Mouse (Mus musculus) MEL (cell line): ENCODE results near the gene Slc25a41. TPM values are rescaled to one million over a fixed set of nuclear protein-coding genes. Genes with fewer than 3 reads are reported as not detected.
A peak's percentile ranks its signal among the peaks of the same experiment; 100 is the strongest.

Experiments
- DNase-seq: peaks from one replicate; pipeline ENCODE4 v3.0.0; 2011; ENCODE audit warnings: low read depth, low spot score
- H3K27ac ChIP-seq: 2 replicates; pipeline ENCODE4 v1.5.1; 2012; ENCODE audit warnings: low read depth, mild to moderate bottlenecking, control low read depth, low read length, moderate library complexity; ENCODE audit not compliant: control insufficient read depth
- H3K27me3 ChIP-seq, 2 experiments: fragments of 150-350 bp in 1 of 2; sonication (generic) in 1 of 2; 2 replicates each; pipeline ENCODE4 v1.6.1; 2012; ENCODE audit warnings: low read length in 2 of 2, mild to moderate bottlenecking in 2 of 2, improper control_type of control experiment in 1 of 2, moderate library complexity in 1 of 2; ENCODE audit not compliant: insufficient read depth in 2 of 2, control insufficient read depth in 1 of 2
- H3K36me3 ChIP-seq, 2 experiments: 2 replicates each; pipeline ENCODE4 v1.6.1; 2012 to 2014; ENCODE audit warnings: low read length in 2 of 2, improper control_type of control experiment in 1 of 2, inconsistent platforms in 1 of 2, mild to moderate bottlenecking in 1 of 2; ENCODE audit not compliant: insufficient read depth in 2 of 2, control insufficient read depth in 1 of 2
- H3K4me1 ChIP-seq, 2 experiments: fragments of 150-350 bp in 1 of 2; sonication (generic) in 1 of 2; 2 replicates each; pipeline ENCODE4 v1.6.1; 2012; ENCODE audit warnings: low read length in 2 of 2, improper control_type of control experiment in 1 of 2, mild to moderate bottlenecking in 1 of 2; ENCODE audit not compliant: insufficient read depth in 2 of 2, control insufficient read depth in 1 of 2
- H3K4me3 ChIP-seq, 2 experiments: fragments of 150-350 bp in 1 of 2; sonication (generic) in 1 of 2; 2 replicates each; pipeline ENCODE4 v1.5.1; 2012; ENCODE audit warnings: low read depth in 2 of 2, low read length in 2 of 2, mild to moderate bottlenecking in 2 of 2, moderate library complexity in 2 of 2, control low read depth in 1 of 2, improper control_type of control experiment in 1 of 2; ENCODE audit not compliant: control insufficient read depth in 1 of 2, insufficient read depth in 1 of 2
- H3K79me2 ChIP-seq: 2 replicates; pipeline ENCODE4 v1.6.1; 2012; ENCODE audit warnings: mild to moderate bottlenecking, low read length, moderate library complexity; ENCODE audit not compliant: control insufficient read depth, poor library complexity, insufficient read depth
- H3K9ac ChIP-seq: 2 replicates; pipeline ENCODE4 v1.6.1; 2012; ENCODE audit warnings: low read depth, mild to moderate bottlenecking, control low read depth, low read length, moderate library complexity; ENCODE audit not compliant: control insufficient read depth, poor library complexity, severe bottlenecking
- H3K9me3 ChIP-seq: fragments of 150-350 bp; sonication (generic); replicated peaks from 2 replicates; pipeline ENCODE4 v1.6.1; 2012; ENCODE audit warnings: mild to moderate bottlenecking, low read length, improper control_type of control experiment, moderate library complexity; ENCODE audit not compliant: insufficient read depth
- BHLHE40 ChIP-seq: IDR thresholded peaks from 2 replicates; pipeline ENCODE4 v1.6.1; 2012; ENCODE audit warnings: low read depth, mild to moderate bottlenecking, inconsistent platforms, low read length, improper control_type of control experiment, borderline replicate concordance
- CHD1 ChIP-seq: IDR thresholded peaks from 2 replicates; pipeline ENCODE4 v1.6.1; 2012; ENCODE audit warnings: low read depth, mild to moderate bottlenecking, inconsistent platforms, low read length, improper control_type of control experiment
- CTCF ChIP-seq, 3 experiments: IDR thresholded peaks in 2 of 3; conservative IDR thresholded peaks in 1 of 3; 2 replicates each; pipeline ENCODE4 v1.5.1; 2011 to 2012; ENCODE audit warnings: low read length in 3 of 3, low read depth in 2 of 3, mild to moderate bottlenecking in 2 of 3, improper control_type of control experiment in 1 of 3, inconsistent platforms in 1 of 3, mixed read lengths in 1 of 3, moderate library complexity in 1 of 3; ENCODE audit not compliant: control insufficient read depth in 1 of 3, insufficient read depth in 1 of 3, poor library complexity in 1 of 3, severe bottlenecking in 1 of 3
- ELF1 ChIP-seq: IDR thresholded peaks from 2 replicates; pipeline ENCODE4 v1.6.1; 2014; ENCODE audit warnings: low read depth, mild to moderate bottlenecking, inconsistent platforms, low read length, improper control_type of control experiment, moderate library complexity
- GATA1 ChIP-seq: IDR thresholded peaks from 2 replicates; pipeline ENCODE4 v1.6.1; 2011; ENCODE audit warnings: low read depth, low read length, improper control_type of control experiment
- HCFC1 ChIP-seq: IDR thresholded peaks from 2 replicates; pipeline ENCODE4 v1.6.1; 2012; ENCODE audit warnings: low read depth, mild to moderate bottlenecking, inconsistent platforms, low read length, improper control_type of control experiment, moderate library complexity
- JUND ChIP-seq: IDR thresholded peaks from 2 replicates; pipeline ENCODE4 v1.6.1; 2011; ENCODE audit warnings: low read depth, mild to moderate bottlenecking, improper control_type of control experiment, low read length
- KAT2A ChIP-seq: conservative IDR thresholded peaks from 2 replicates; pipeline ENCODE4 v1.6.1; 2012; ENCODE audit warnings: low read depth, low read length, improper control_type of control experiment, inconsistent platforms
- MEF2A ChIP-seq: IDR thresholded peaks from 2 replicates; pipeline ENCODE4 v1.6.1; 2014; ENCODE audit warnings: low read depth, mild to moderate bottlenecking, inconsistent platforms, low read length, improper control_type of control experiment; ENCODE audit not compliant: poor library complexity, insufficient replicate concordance, severe bottlenecking; ENCODE audit errors: extremely low read depth
- MYC ChIP-seq: IDR thresholded peaks from 2 replicates; pipeline ENCODE4 v1.6.1; 2011; ENCODE audit warnings: low read depth, mild to moderate bottlenecking, low read length, improper control_type of control experiment, moderate library complexity
- NELFE ChIP-seq: IDR thresholded peaks from 2 replicates; pipeline ENCODE4 v1.6.1; 2011; ENCODE audit warnings: low read depth, low read length, improper control_type of control experiment
- POLR2A ChIP-seq, 2 experiments: IDR thresholded peaks; 2 replicates each; pipeline ENCODE4 v1.6.1; 2011 to 2012; ENCODE audit warnings: low read length in 2 of 2, mild to moderate bottlenecking in 2 of 2, control low read depth in 1 of 2, improper control_type of control experiment in 1 of 2, low read depth in 1 of 2, moderate library complexity in 1 of 2; ENCODE audit not compliant: control insufficient read depth in 1 of 2, insufficient read depth in 1 of 2, poor library complexity in 1 of 2
- POLR2AphosphoS2 ChIP-seq: IDR thresholded peaks from 2 replicates; pipeline ENCODE4 v1.6.1; 2011; ENCODE audit warnings: low read length, improper control_type of control experiment
- POLR2AphosphoS5 ChIP-seq: IDR thresholded peaks from 2 replicates; pipeline ENCODE4 v1.6.1; 2012; ENCODE audit warnings: low read depth, borderline replicate concordance, mild to moderate bottlenecking, inconsistent platforms, low read length, moderate library complexity, mixed read lengths
- RAD21 ChIP-seq: IDR thresholded peaks from 2 replicates; pipeline ENCODE4 v1.6.1; 2011; ENCODE audit warnings: mild to moderate bottlenecking, low read depth, low read length, improper control_type of control experiment
- SIN3A ChIP-seq: IDR thresholded peaks from 2 replicates; pipeline ENCODE4 v1.6.1; 2012; ENCODE audit warnings: low read length, improper control_type of control experiment, inconsistent platforms
- SMC3 ChIP-seq: IDR thresholded peaks from 2 replicates; pipeline ENCODE4 v1.6.1; 2011; ENCODE audit warnings: low read depth, low read length, improper control_type of control experiment
- TBP ChIP-seq: IDR thresholded peaks from 2 replicates; pipeline ENCODE4 v1.8.0; 2011; ENCODE audit warnings: low read depth, low read length, improper control_type of control experiment
- UBTF ChIP-seq: IDR thresholded peaks from 2 replicates; pipeline ENCODE4 v1.6.1; 2012; ENCODE audit warnings: low read depth, mild to moderate bottlenecking, inconsistent platforms, low read length, improper control_type of control experiment, moderate library complexity, borderline replicate concordance; ENCODE audit not compliant: insufficient read depth
- USF1 ChIP-seq: IDR thresholded peaks from 2 replicates; pipeline ENCODE4 v1.6.1; 2014; ENCODE audit warnings: low read depth, mild to moderate bottlenecking, inconsistent platforms, low read length, improper control_type of control experiment, moderate library complexity
- ZKSCAN1 ChIP-seq: IDR thresholded peaks from 2 replicates; pipeline ENCODE4 v1.6.1; 2012; ENCODE audit warnings: low read depth, mild to moderate bottlenecking, inconsistent platforms, low read length, improper control_type of control experiment, moderate library complexity
- ZMIZ1 ChIP-seq: IDR thresholded peaks from 2 replicates; pipeline ENCODE4 v1.6.1; 2012; ENCODE audit warnings: low read depth, mild to moderate bottlenecking, inconsistent platforms, low read length, improper control_type of control experiment, moderate library complexity
- ZNF384 ChIP-seq: IDR thresholded peaks from 2 replicates; pipeline ENCODE4 v1.6.1; 2012; ENCODE audit warnings: low read depth, mild to moderate bottlenecking, inconsistent platforms, low read length, improper control_type of control experiment
- polyA plus RNA-seq, 2 experiments: library from polyadenylated mRNA; stranded (reverse) in 1 of 2; unstranded in 1 of 2; fragments of >175 nt in 1 of 2; fragments of >200 nt in 1 of 2; gene quantifications; 2 replicates each; pipeline versions ENCODE4 v1.2.1 to v1.2.4; 2012; ENCODE audit warnings: low replicate concordance in 2 of 2, low read depth in 1 of 2; ENCODE audit not compliant: insufficient read length in 2 of 2, insufficient read depth in 1 of 2, missing spikeins in 1 of 2
- total RNA-seq: library from RNA; depleted of rRNA; stranded (reverse); fragments of 300-350 nt; gene quantifications from 2 replicates; pipeline ENCODE4 v1.2.3, GENCODE M21; 2012

The Slc25a41 gene
- total and polyA plus RNA-seq, 3 experiments = 0.08 to 0.15 TPM; not detected in 1

- no peak for TF ChIP-seq NELFE
- 0 out of 2 replicates have a peak, but pooled peaks have one; percentile 8 for TF ChIP-seq USF1
- TF ChIP-seq POLR2A (IDR thresholded peaks at IDR 0.05; ENCODE audit: control insufficient read depth in 1 of 2, insufficient read depth in 1 of 2, low read depth in 1 of 2, low read length in 2 of 2, poor library complexity in 1 of 2) = no peak
- no peak for TF ChIP-seq POLR2AphosphoS5
- peak; percentile 64 to 74 (median 69) for TF ChIP-seq CTCF (IDR thresholded peaks at IDR 0.05 in 2 of 3, conservative IDR thresholded peaks at IDR 0.05 in 1 of 3; ENCODE audit: control insufficient read depth in 1 of 3, insufficient read depth in 1 of 3, low read depth in 2 of 3, low read length in 3 of 3, poor library complexity in 1 of 3, severe bottlenecking in 1 of 3)
- TF ChIP-seq JUND = no peak
- TF ChIP-seq MEF2A = no peak
- 0 out of 2 replicates have a peak, but pooled peaks have one; percentile 25 for TF ChIP-seq BHLHE40
- TF ChIP-seq ZKSCAN1 = no peak
- 0 out of 2 replicates have a peak, but pooled peaks have one; percentile 35 for TF ChIP-seq HCFC1
- TF ChIP-seq SIN3A = peak; percentile 37; the same call in 1 of the 2 replicates
- peak; percentile 54 for TF ChIP-seq RAD21
- no peak for TF ChIP-seq CHD1
- TF ChIP-seq SMC3 = peak; percentile 64
- no peak overlapping the region for H3K27ac ChIP-seq
- no peak overlapping the region for H3K9ac ChIP-seq
- H3K27me3 ChIP-seq = no peaks in the 10 kb centered on the region
- peak; percentile 71 for DNase-seq
- no peaks in the 10 kb centered on the region for H3K79me2 ChIP-seq
- H3K36me3 ChIP-seq = peaks cover 0 to 4% of the 10 kb centered on the region in 2 experiments; a peak in 2 of 4 replicates
- H3K9me3 ChIP-seq = no peaks in the 10 kb centered on the region
- no peak overlapping the region for H3K4me3 ChIP-seq
- H3K4me1 ChIP-seq = peaks cover 0 to 14% of the 10 kb centered on the region in 2 experiments; a peak in 2 of 4 replicates
Observed at GRCm38 (mm10) chr17:57038978-57039377, 2.5 kb downstream of the Slc25a41 start.

GRCm38 (mm10) chr17:57032854-57033253 lies 8.6 kb downstream of the Slc25a41 start:
- H3K9me3 ChIP-seq = no peaks in the 10 kb centered on the region
- peaks cover 2 to 10% of the 10 kb centered on the region in 2 experiments; a peak in 3 of 4 replicates for H3K36me3 ChIP-seq
- DNase-seq = no peak
- H3K27ac ChIP-seq = no peak overlapping the region
- H3K4me3 ChIP-seq = no peak overlapping the region; a peak in 1 of 4 replicates
- TF ChIP-seq HCFC1 (no peak), ELF1 (no peak), CHD1 (no peak), TBP (no peak), ZMIZ1 (no peak), POLR2A (IDR thresholded peaks at IDR 0.05; ENCODE audit: control insufficient read depth in 1 of 2, insufficient read depth in 1 of 2, low read depth in 1 of 2, low read length in 2 of 2, poor library complexity in 1 of 2) (no peak), POLR2AphosphoS5 (no peak), MYC (no peak), POLR2AphosphoS2 (no peak), KAT2A (no peak), BHLHE40 (no peak), USF1 (no peak), RAD21 (no peak), SMC3 (no peak), UBTF (no peak), ZNF384 (no peak), GATA1 (no peak), SIN3A (no peak)
- H3K27me3 ChIP-seq = no peaks in the 10 kb centered on the region
- peaks cover 0 to 18% of the 10 kb centered on the region in 2 experiments; a peak in 2 of 4 replicates for H3K4me1 ChIP-seq
- H3K79me2 ChIP-seq = peaks cover 33% of the 10 kb centered on the region
- peak overlapping the region; percentile 83 for H3K9ac ChIP-seq
